Mouse (Mus musculus) liver, embryonic 12.5 days (tissue): Measurements from ENCODE around the gene Fgf22. TPM values are rescaled to one million over a fixed set of nuclear protein-coding genes. Genes with fewer than 3 reads are reported as not detected.
A peak's percentile ranks its signal among the peaks of the same experiment; 100 is the strongest.

Experiments
- ATAC-seq: fragments of 200-750 bp; cut with Nextera tagmentation; 2 replicates; pipeline ENCODE4 v1.8.0; 2017; ENCODE audit warnings: moderate number of reproducible peaks, mild to moderate bottlenecking, moderate library complexity
- H3K27ac ChIP-seq: fragments of 300-500 bp; sonication (generic); 2 replicates; pipeline ENCODE4 v1.5.1; 2016; ENCODE audit warnings: mild to moderate bottlenecking
- H3K27me3 ChIP-seq: fragments of 300-500 bp; sonication (generic); replicated peaks from 2 replicates; pipeline ENCODE4 v1.6.1; 2016; ENCODE audit warnings: mild to moderate bottlenecking, moderate library complexity
- H3K36me3 ChIP-seq: fragments of 300-500 bp; sonication (generic); 2 replicates; pipeline ENCODE4 v1.6.1; 2016; ENCODE audit warnings: mild to moderate bottlenecking, moderate library complexity
- H3K4me1 ChIP-seq: fragments of 300-500 bp; sonication (generic); 2 replicates; pipeline ENCODE4 v1.6.1; 2016
- H3K4me2 ChIP-seq: fragments of 300-500 bp; sonication (generic); 2 replicates; pipeline ENCODE4 v1.6.1; 2016; ENCODE audit warnings: mild to moderate bottlenecking, moderate library complexity
- H3K4me3 ChIP-seq: fragments of 300-500 bp; sonication (generic); 2 replicates; pipeline ENCODE4 v1.5.1; 2016; ENCODE audit warnings: mild to moderate bottlenecking, moderate library complexity
- H3K9ac ChIP-seq: fragments of 300-500 bp; sonication (generic); 2 replicates; pipeline ENCODE4 v1.6.1; 2016; ENCODE audit warnings: mild to moderate bottlenecking, moderate library complexity
- H3K9me3 ChIP-seq: fragments of 300-500 bp; sonication (generic); replicated peaks from 2 replicates; pipeline ENCODE4 v1.6.1; 2016; ENCODE audit warnings: mild to moderate bottlenecking, moderate library complexity
- WGBS: fragments of 180-500 bp; shearing (Covaris S2); methylation state at CpG from one replicate; pipeline ENCODE4 v1.1.7; 2016; ENCODE audit not compliant: insufficient replicate concordance; 5-methylcytosine and 5-hydroxymethylcytosine counted together
- polyA plus RNA-seq: library from polyadenylated mRNA; unstranded; fragments of >200 nt; fragmentation: Nextera tagmentation; extraction: Ambion mirVana; gene quantifications from 2 replicates; pipeline ENCODE4 v1.2.1, GENCODE M21; 2016

The Fgf22 gene
- polyA plus RNA-seq, 1 experiment from 2014 or later = 0.11 TPM

DNA sequence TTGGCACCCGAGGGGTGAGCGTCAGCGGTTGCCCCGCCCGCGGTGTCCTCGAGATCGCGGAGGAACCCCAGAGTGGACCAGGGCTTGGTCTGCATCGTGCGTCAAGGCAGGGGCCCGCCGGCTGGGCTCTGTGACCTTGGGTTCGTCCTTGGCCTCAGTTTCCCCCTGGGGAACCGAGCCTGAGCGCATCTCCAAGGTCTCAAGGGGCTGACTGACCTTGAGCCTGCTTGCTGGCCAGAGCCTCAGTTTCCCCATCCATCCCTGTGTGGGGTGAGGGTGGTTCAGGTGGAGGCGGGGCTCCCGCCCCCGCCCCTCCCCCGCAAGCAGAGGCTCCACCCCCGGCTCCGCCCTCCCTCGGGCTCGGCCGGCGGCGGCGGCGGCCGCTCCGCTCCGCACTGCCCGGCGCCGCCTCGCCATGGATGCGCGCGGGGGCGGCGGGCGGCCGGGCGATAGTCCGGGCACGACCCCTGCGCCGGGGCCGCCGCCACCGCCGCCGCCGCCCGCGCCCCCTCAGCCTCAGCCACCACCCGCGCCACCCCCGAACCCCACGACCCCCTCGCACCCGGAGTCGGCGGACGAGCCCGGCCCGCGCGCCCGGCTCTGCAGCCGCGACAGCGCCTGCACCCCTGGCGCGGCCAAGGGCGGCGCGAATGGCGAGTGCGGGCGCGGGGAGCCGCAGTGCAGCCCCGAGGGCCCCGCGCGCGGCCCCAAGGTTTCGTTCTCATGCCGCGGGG is 38.5 kb upstream of the Fgf22 start, which contains the start of gene Hcn2:
TSS of gene Hcn2 (plus strand) at position 381 of the 734 bp plus-strand sequence.
- Histone ChIP-seq H3K4me3 (peak within 1 kb of the TSS; percentile 66), H3K4me2 (peak within 1 kb of the TSS; percentile 86), H3K36me3 (peaks cover 9% of the 10 kb centered on the region), H3K27me3 (peaks cover 78% of the 10 kb centered on the region), H3K9me3 (no peaks in the 10 kb centered on the region), H3K9ac (peak within 1 kb of the TSS; percentile 41; the same call in 1 of the 2 replicates), H3K27ac (no peak within 1 kb of the TSS), H3K4me1 (peaks cover 44% of the 10 kb centered on the region)
- 2% methylated on average over 58 of the region's 91 CpGs for WGBS
- no peak for ATAC-seq

DNA sequence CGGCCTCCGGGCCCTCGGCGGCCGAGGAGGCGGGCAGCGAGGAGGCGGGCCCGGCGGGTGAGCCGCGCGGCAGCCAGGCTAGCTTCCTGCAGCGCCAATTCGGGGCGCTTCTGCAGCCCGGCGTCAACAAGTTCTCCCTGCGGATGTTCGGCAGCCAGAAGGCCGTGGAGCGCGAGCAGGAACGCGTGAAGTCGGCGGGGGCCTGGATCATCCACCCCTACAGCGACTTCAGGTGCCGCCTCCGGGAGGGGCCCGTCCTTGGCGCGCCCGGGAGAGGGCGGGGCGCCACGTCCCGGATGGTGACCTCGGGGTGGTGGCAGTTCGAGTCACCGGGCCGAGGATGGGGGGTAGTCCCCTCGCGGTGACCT is 37.9 kb upstream of the Fgf22 start:
- ATAC-seq = no peak
- H3K9ac ChIP-seq = peak overlapping the region; percentile 41; the same call in 1 of the 2 replicates

DNA sequence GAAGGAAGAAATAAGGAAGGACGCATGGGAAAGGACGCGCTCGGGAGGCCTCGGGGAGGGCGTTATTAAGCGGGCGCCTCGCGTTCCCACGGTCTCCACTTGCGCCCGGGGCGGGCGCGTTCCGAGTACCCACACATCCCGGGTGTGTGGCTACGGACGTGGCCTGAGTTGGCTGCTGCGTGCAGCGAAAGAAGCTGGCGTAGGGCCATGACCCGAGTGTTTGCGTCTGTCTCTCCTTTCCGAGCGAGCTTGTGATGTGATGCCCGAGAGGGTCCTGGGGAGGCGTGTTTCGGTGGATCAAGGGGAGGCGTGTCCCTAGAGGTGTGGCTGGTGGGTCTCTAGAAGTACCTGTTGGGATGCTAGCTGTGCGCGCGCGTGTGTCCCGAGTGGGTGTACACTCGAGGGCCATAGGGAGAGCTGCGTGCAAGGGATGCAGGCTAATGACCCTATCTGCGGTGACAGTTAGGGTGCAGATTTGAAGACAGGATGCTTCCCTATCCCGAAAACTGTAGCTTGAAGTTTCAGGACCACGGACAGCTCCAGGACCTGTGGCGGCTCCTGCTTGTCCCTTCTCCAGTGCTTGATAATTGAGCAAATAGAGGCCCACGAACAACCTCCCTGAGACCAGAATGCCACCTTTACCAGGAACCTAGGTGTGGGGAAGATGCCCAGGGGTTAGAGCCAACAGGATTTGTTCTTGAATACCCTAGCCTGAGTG is 37.1 kb upstream of the Fgf22 start:
- no peak for ATAC-seq
- Histone ChIP-seq H3K36me3 (no peaks in the 10 kb centered on the region), H3K4me1 (peaks cover 30% of the 10 kb centered on the region), H3K4me2 (peak overlapping the region; percentile 86), H3K27ac (no peak overlapping the region), H3K9ac (no peak overlapping the region), H3K27me3 (peaks cover 92% of the 10 kb centered on the region), H3K9me3 (no peaks in the 10 kb centered on the region), H3K4me3 (peak overlapping the region; percentile 66; the same call in 1 of the 2 replicates)
- WGBS = 5% methylated on average over 43 of the region's 43 CpGs

More for the DNA sequence above, 37.9 kb upstream of the Fgf22 start:
- Histone ChIP-seq H3K27ac (no peak overlapping the region), H3K4me3 (peak overlapping the region; percentile 66), H3K4me2 (peak overlapping the region; percentile 86), H3K36me3 (peaks cover 3% of the 10 kb centered on the region), H3K9me3 (no peaks in the 10 kb centered on the region), H3K27me3 (peaks cover 84% of the 10 kb centered on the region), H3K4me1 (peaks cover 39% of the 10 kb centered on the region)
- 4% methylated on average over 44 of the region's 44 CpGs for WGBS

- H3K27ac ChIP-seq = no peak overlapping the region
- peaks cover 18% of the 10 kb centered on the region for H3K4me1 ChIP-seq
- no peaks in the 10 kb centered on the region for H3K36me3 ChIP-seq
- H3K4me3 ChIP-seq = no peak overlapping the region
- 46% methylated on average over 5 of the region's 5 CpGs for WGBS
- H3K4me2 ChIP-seq = no peak overlapping the region
- no peak for ATAC-seq
- peaks cover 81% of the 10 kb centered on the region for H3K27me3 ChIP-seq
- no peak overlapping the region for H3K9ac ChIP-seq
- H3K9me3 ChIP-seq = no peaks in the 10 kb centered on the region
Measured at GRCm38 (mm10) chr10:79721089-79721488, 33.8 kb upstream of the Fgf22 start.

GRCm38 (mm10) chr10:79723047-79723446 is 31.8 kb upstream of the Fgf22 start:
- peaks cover 71% of the 10 kb centered on the region for H3K27me3 ChIP-seq
- H3K9ac ChIP-seq = no peak overlapping the region
- no peaks in the 10 kb centered on the region for H3K4me1 ChIP-seq
- 57% methylated on average over 6 of the region's 6 CpGs for WGBS
- H3K27ac ChIP-seq = no peak overlapping the region
- no peak overlapping the region for H3K4me2 ChIP-seq
- H3K36me3 ChIP-seq = no peaks in the 10 kb centered on the region
- H3K9me3 ChIP-seq = 0 out of 2 replicates have a peak, but pooled peaks cover 6% of the 10 kb centered on the region
- no peak overlapping the region for H3K4me3 ChIP-seq
- no peak for ATAC-seq

DNA sequence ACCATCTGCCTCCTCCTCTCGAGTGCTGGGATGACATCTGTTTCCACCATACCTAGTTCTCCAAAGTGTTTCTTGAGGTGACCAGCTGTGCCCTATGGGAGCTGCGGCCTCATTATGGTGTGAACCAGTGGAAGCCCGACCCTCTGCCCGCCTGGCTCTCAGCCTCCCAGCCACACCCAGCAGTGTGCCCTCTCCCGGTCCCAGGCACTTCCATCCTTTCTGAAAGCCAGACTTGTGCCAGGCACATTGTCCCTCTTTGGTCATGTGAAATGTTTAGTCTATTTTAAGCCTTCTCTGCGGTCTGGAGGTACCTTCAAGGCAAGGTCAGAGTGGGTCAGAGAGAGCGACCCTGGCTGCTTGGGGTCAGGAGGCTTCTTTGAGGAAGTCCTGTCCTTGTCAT is 31.2 kb upstream of the Fgf22 start:
- Histone ChIP-seq H3K4me1 (no peaks in the 10 kb centered on the region), H3K27ac (no peak overlapping the region), H3K36me3 (no peaks in the 10 kb centered on the region), H3K4me3 (no peak overlapping the region), H3K9me3 (0 out of 2 replicates have a peak, but pooled peaks cover 6% of the 10 kb centered on the region), H3K27me3 (peaks cover 71% of the 10 kb centered on the region), H3K9ac (no peak overlapping the region), H3K4me2 (no peak overlapping the region)
- no peak for ATAC-seq
- 62% methylated on average over 7 of the region's 7 CpGs for WGBS

- H3K9ac ChIP-seq = no peak overlapping the region
- H3K27me3 ChIP-seq = peaks cover 56% of the 10 kb centered on the region
- no peaks in the 10 kb centered on the region for H3K36me3 ChIP-seq
- H3K4me3 ChIP-seq = no peak overlapping the region
- no peaks in the 10 kb centered on the region for H3K4me1 ChIP-seq
- 0 out of 2 replicates have a peak, but pooled peaks cover 6% of the 10 kb centered on the region for H3K9me3 ChIP-seq
- no peak overlapping the region for H3K27ac ChIP-seq
- 29% methylated on average over 11 of the region's 11 CpGs for WGBS
- no peak overlapping the region for H3K4me2 ChIP-seq
- ATAC-seq = peak; percentile 69; the same call in 1 of the 2 replicates
Measured at GRCm38 (mm10) chr10:79726090-79726489, 28.8 kb upstream of the Fgf22 start.

- Histone ChIP-seq H3K4me1 (no peaks in the 10 kb centered on the region), H3K9ac (no peak overlapping the region), H3K27ac (no peak overlapping the region), H3K4me3 (no peak overlapping the region), H3K36me3 (peaks cover 1% of the 10 kb centered on the region), H3K27me3 (peaks cover 32% of the 10 kb centered on the region), H3K9me3 (0 out of 2 replicates have a peak, but pooled peaks cover 6% of the 10 kb centered on the region), H3K4me2 (no peak overlapping the region)
- ATAC-seq = no peak
- WGBS = 58% methylated on average over 28 of the region's 28 CpGs
Measured at GRCm38 (mm10) chr10:79728323-79729249, 26.3 kb upstream of the Fgf22 start.

GRCm38 (mm10) chr10:79729357-79729965 is 25.4 kb upstream of the Fgf22 start:
- ATAC-seq = no peak
- no peak overlapping the region for H3K27ac ChIP-seq
- 68% methylated on average over 13 of the region's 13 CpGs for WGBS
- 0 out of 2 replicates have a peak, but pooled peaks cover 6% of the 10 kb centered on the region for H3K9me3 ChIP-seq
- H3K4me3 ChIP-seq = no peak overlapping the region
- peaks cover 25% of the 10 kb centered on the region for H3K27me3 ChIP-seq
- no peaks in the 10 kb centered on the region for H3K4me1 ChIP-seq
- no peak overlapping the region for H3K4me2 ChIP-seq
- no peak overlapping the region for H3K9ac ChIP-seq
- peaks cover 10% of the 10 kb centered on the region for H3K36me3 ChIP-seq

DNA sequence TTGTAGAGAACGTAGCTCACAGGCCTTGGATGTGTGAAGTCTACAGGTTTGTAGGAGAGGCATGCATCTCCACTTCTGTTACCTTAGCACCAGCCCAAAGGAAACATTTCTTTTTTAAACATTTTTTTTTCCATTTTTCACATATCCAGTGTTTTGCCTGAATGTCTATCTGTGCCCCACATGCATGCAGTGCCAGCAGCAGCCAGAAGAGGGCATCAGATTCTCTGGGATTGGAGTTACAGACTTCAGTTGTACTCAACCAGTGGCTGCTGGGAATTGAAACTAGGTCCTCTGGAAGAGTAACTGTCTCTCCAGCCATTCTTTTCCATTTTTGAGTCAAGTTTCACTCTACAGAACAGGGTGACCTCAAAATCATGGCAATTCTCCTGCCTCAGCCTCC is 22.4 kb upstream of the Fgf22 start:
- H3K27me3 ChIP-seq = peaks cover 37% of the 10 kb centered on the region

DNA sequence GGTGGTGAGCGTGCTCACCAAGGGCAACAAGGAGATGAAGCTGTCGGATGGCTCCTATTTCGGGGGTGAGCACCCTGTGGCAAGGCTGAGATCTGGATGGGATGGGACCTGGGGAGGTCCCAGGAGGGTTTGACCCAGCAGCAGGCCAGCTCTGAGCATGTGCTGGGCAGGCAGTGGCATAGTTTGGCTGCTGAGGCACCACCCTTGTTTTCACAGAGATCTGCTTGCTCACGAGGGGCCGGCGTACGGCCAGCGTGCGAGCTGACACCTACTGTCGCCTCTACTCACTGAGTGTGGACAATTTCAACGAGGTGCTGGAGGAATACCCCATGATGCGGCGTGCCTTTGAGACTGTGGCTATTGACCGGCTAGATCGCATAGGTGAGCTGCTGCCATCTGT is 21.0 kb upstream of the Fgf22 start:
- no peak for ATAC-seq
- H3K4me3 ChIP-seq = no peak overlapping the region
- H3K9me3 ChIP-seq = peaks cover 11% of the 10 kb centered on the region; the same call in 1 of the 2 replicates
- H3K27me3 ChIP-seq = peaks cover 23% of the 10 kb centered on the region
- 90% methylated on average over 15 of the region's 15 CpGs for WGBS
- no peak overlapping the region for H3K9ac ChIP-seq
- H3K36me3 ChIP-seq = peaks cover 54% of the 10 kb centered on the region
- no peaks in the 10 kb centered on the region for H3K4me1 ChIP-seq
- no peak overlapping the region for H3K4me2 ChIP-seq
- no peak overlapping the region for H3K27ac ChIP-seq

More for the DNA sequence above, 22.4 kb upstream of the Fgf22 start:
- no peak for ATAC-seq
- H3K27ac ChIP-seq = no peak overlapping the region
- no peak overlapping the region for H3K4me2 ChIP-seq
- peaks cover 40% of the 10 kb centered on the region for H3K36me3 ChIP-seq
- no peak overlapping the region for H3K9ac ChIP-seq
- no peak overlapping the region for H3K4me3 ChIP-seq
- no peaks in the 10 kb centered on the region for H3K4me1 ChIP-seq
- 67% methylated on average over 1 of the region's 1 CpGs for WGBS
- H3K9me3 ChIP-seq = peaks cover 12% of the 10 kb centered on the region; the same call in 1 of the 2 replicates
